Mouse (Mus musculus): ENCODE measurements around the gene Bbs7. TPM values are rescaled to one million over a fixed set of nuclear protein-coding genes. Genes with fewer than 3 reads are reported as not detected.
A peak's percentile ranks its signal among the peaks of the same experiment; 100 is the strongest.
"Not testable (repeated sequence)": the region's sequence is repeated elsewhere in the genome, so short reads cannot be mapped to it uniquely, and the experiment has no call there.

Bbs7 gene
- polyA plus RNA-seq, 1 experiment from 2014 or later: 9.7 TPM

- peaks cover 2 to 4% of the 10 kb centered on the region in 2 experiments; a peak in 1 of 4 replicates for H3K4me1 ChIP-seq (ENCODE audit: control insufficient read depth in 2 of 2, insufficient read depth in 2 of 2, low read length in 2 of 2)
- no peaks in the 10 kb centered on the region for H3K27me3 ChIP-seq (ENCODE audit: control insufficient read depth, insufficient read depth, low read length)
- H3K36me3 ChIP-seq (ENCODE audit: control insufficient read depth, insufficient read depth, low read length): no peaks in the 10 kb centered on the region
- H3K9ac ChIP-seq (ENCODE audit: low read length): no peak overlapping the region
- 66% methylated on average over 2 of the region's 2 CpGs for WGBS
- H3K9me3 ChIP-seq (ENCODE audit: control insufficient read depth, low read length): no peaks in the 10 kb centered on the region
- H3K27ac ChIP-seq (replicated peaks in 1 of 2; ENCODE audit: control insufficient read depth in 1 of 2, insufficient read depth in 1 of 2, low read depth in 2 of 2, low read length in 2 of 2): no peak overlapping the region
- H3K4me2 ChIP-seq (ENCODE audit: low read length): no peak overlapping the region
- no peak overlapping the region for H3K4me3 ChIP-seq (ENCODE audit: control insufficient read depth in 1 of 2, insufficient read depth in 1 of 2, low read depth in 1 of 2, low read length in 2 of 2)
- no peak for ATAC-seq (ENCODE audit: insufficient number of reproducible peaks, insufficient read depth, low FRiP score, low read depth)
These were observed 13.5 kb upstream of the Bbs7 start for GRCm38 (mm10) chr3:36626803-36627202.

GRCm38 (mm10) chr3:36618181-36618580 lies 4.9 kb upstream of the Bbs7 start:
- Histone ChIP-seq H3K27me3 (ENCODE audit: control insufficient read depth, insufficient read depth, low read length) (no peaks in the 10 kb centered on the region), H3K27ac (replicated peaks in 1 of 2; ENCODE audit: control insufficient read depth in 1 of 2, insufficient read depth in 1 of 2, low read depth in 2 of 2, low read length in 2 of 2) (no peak overlapping the region), H3K9me3 (ENCODE audit: control insufficient read depth, low read length) (no peaks in the 10 kb centered on the region), H3K4me2 (ENCODE audit: low read length) (no peak overlapping the region), H3K9ac (ENCODE audit: low read length) (no peak overlapping the region), H3K4me1 (ENCODE audit: control insufficient read depth in 2 of 2, insufficient read depth in 2 of 2, low read length in 2 of 2) (no peaks in the 10 kb centered on the region), H3K36me3 (ENCODE audit: control insufficient read depth, insufficient read depth, low read length) (0 out of 2 replicates have a peak, but pooled peaks cover 2% of the 10 kb centered on the region), H3K4me3 (ENCODE audit: control insufficient read depth in 1 of 2, insufficient read depth in 1 of 2, low read depth in 1 of 2, low read length in 2 of 2) (no peak overlapping the region)
- WGBS: 70% methylated on average over 7 of the region's 7 CpGs
- no peak for ATAC-seq (ENCODE audit: insufficient number of reproducible peaks, insufficient read depth, low FRiP score, low read depth)

GRCm38 (mm10) chr3:36613908-36614255 lies 605 bp upstream of the Bbs7 start:
- Histone ChIP-seq H3K36me3 (ENCODE audit: control insufficient read depth, insufficient read depth, low read length) (0 out of 2 replicates have a peak, but pooled peaks cover 4% of the 10 kb centered on the region), H3K4me2 (ENCODE audit: low read length) (peak overlapping the region; percentile 79), H3K9ac (ENCODE audit: low read length) (no peak overlapping the region; the same call in 1 of the 2 replicates), H3K27me3 (ENCODE audit: control insufficient read depth, insufficient read depth, low read length) (no peaks in the 10 kb centered on the region), H3K4me1 (ENCODE audit: control insufficient read depth in 2 of 2, insufficient read depth in 2 of 2, low read length in 2 of 2) (no peaks in the 10 kb centered on the region), H3K4me3 (ENCODE audit: control insufficient read depth in 1 of 2, insufficient read depth in 1 of 2, low read depth in 1 of 2, low read length in 2 of 2) (no peak overlapping the region; a peak in 1 of 4 replicates), H3K27ac (replicated peaks in 1 of 2; ENCODE audit: control insufficient read depth in 1 of 2, insufficient read depth in 1 of 2, low read depth in 2 of 2, low read length in 2 of 2) (no peak overlapping the region), H3K9me3 (ENCODE audit: control insufficient read depth, low read length) (no peaks in the 10 kb centered on the region)
- 61% methylated on average over 5 of the region's 5 CpGs for WGBS
- no peak for ATAC-seq (ENCODE audit: insufficient number of reproducible peaks, insufficient read depth, low FRiP score, low read depth)

GRCm38 (mm10) chr3:36612687-36613086 lies 590 bp downstream of the Bbs7 start:
- peak overlapping the region; percentile 82 for H3K9ac ChIP-seq (ENCODE audit: low read length)
- H3K4me2 ChIP-seq (ENCODE audit: low read length): peak overlapping the region; percentile 79
- no peaks in the 10 kb centered on the region for H3K27me3 ChIP-seq (ENCODE audit: control insufficient read depth, insufficient read depth, low read length)
- ATAC-seq (ENCODE audit: insufficient number of reproducible peaks, insufficient read depth, low FRiP score, low read depth): no peak
- H3K9me3 ChIP-seq (ENCODE audit: control insufficient read depth, low read length): no peaks in the 10 kb centered on the region
- 6% methylated on average over 6 of the region's 6 CpGs for WGBS
- no peaks in the 10 kb centered on the region for H3K4me1 ChIP-seq (ENCODE audit: control insufficient read depth in 2 of 2, insufficient read depth in 2 of 2, low read length in 2 of 2)
- peak overlapping the region; percentile 69 to 82 for H3K4me3 ChIP-seq (ENCODE audit: control insufficient read depth in 1 of 2, insufficient read depth in 1 of 2, low read depth in 1 of 2, low read length in 2 of 2)
- H3K36me3 ChIP-seq (ENCODE audit: control insufficient read depth, insufficient read depth, low read length): 0 out of 2 replicates have a peak, but pooled peaks cover 4% of the 10 kb centered on the region
- 0 out of 4 replicates have a peak overlapping the region, but pooled peaks have one; percentile 4 to 20 for H3K27ac ChIP-seq (replicated peaks in 1 of 2; ENCODE audit: control insufficient read depth in 1 of 2, insufficient read depth in 1 of 2, low read depth in 2 of 2, low read length in 2 of 2)

GRCm38 (mm10) chr3:36605894-36606783 lies 7.1 kb downstream of the Bbs7 start:
- H3K36me3 ChIP-seq (ENCODE audit: control insufficient read depth, insufficient read depth, low read length): 0 out of 2 replicates have a peak, but pooled peaks cover 4% of the 10 kb centered on the region
- H3K4me2 ChIP-seq (ENCODE audit: low read length): no peak overlapping the region
- no peak overlapping the region for H3K27ac ChIP-seq (replicated peaks in 1 of 2; ENCODE audit: control insufficient read depth in 1 of 2, insufficient read depth in 1 of 2, low read depth in 2 of 2, low read length in 2 of 2)
- H3K4me3 ChIP-seq (ENCODE audit: control insufficient read depth in 1 of 2, insufficient read depth in 1 of 2, low read depth in 1 of 2, low read length in 2 of 2): no peak overlapping the region
- ATAC-seq (ENCODE audit: insufficient number of reproducible peaks, insufficient read depth, low FRiP score, low read depth): no peak
- no peak overlapping the region for H3K9ac ChIP-seq (ENCODE audit: low read length)
- 43% methylated on average over 7 of the region's 7 CpGs for WGBS
- no peaks in the 10 kb centered on the region for H3K4me1 ChIP-seq (ENCODE audit: control insufficient read depth in 2 of 2, insufficient read depth in 2 of 2, low read length in 2 of 2)
- H3K9me3 ChIP-seq (ENCODE audit: control insufficient read depth, low read length): no peaks in the 10 kb centered on the region
- no peaks in the 10 kb centered on the region for H3K27me3 ChIP-seq (ENCODE audit: control insufficient read depth, insufficient read depth, low read length)

GRCm38 (mm10) chr3:36599773-36600172 lies 13.5 kb downstream of the Bbs7 start:
- not testable (repeated sequence) for H3K36me3 ChIP-seq (ENCODE audit: control insufficient read depth, insufficient read depth, low read length); H3K9me3 ChIP-seq (ENCODE audit: control insufficient read depth, low read length); ATAC-seq (ENCODE audit: insufficient number of reproducible peaks, insufficient read depth, low FRiP score, low read depth); H3K4me2 ChIP-seq (ENCODE audit: low read length); H3K4me3 ChIP-seq (ENCODE audit: control insufficient read depth in 1 of 2, insufficient read depth in 1 of 2, low read depth in 1 of 2, low read length in 2 of 2); H3K27me3 ChIP-seq (ENCODE audit: control insufficient read depth, insufficient read depth, low read length); H3K27ac ChIP-seq (replicated peaks in 1 of 2; ENCODE audit: control insufficient read depth in 1 of 2, insufficient read depth in 1 of 2, low read depth in 2 of 2, low read length in 2 of 2); H3K9ac ChIP-seq (ENCODE audit: low read length); H3K4me1 ChIP-seq (ENCODE audit: control insufficient read depth in 2 of 2, insufficient read depth in 2 of 2, low read length in 2 of 2)
- 86% methylated on average over 9 of the region's 9 CpGs for WGBS

GRCm38 (mm10) chr3:36598811-36599210 lies 14.5 kb downstream of the Bbs7 start:
- H3K4me3 ChIP-seq (ENCODE audit: control insufficient read depth in 1 of 2, insufficient read depth in 1 of 2, low read depth in 1 of 2, low read length in 2 of 2): no peak overlapping the region
- H3K27ac ChIP-seq (replicated peaks in 1 of 2; ENCODE audit: control insufficient read depth in 1 of 2, insufficient read depth in 1 of 2, low read depth in 2 of 2, low read length in 2 of 2): no peak overlapping the region
- 0 out of 2 replicates have a peak, but pooled peaks cover under 1% of the 10 kb centered on the region for H3K36me3 ChIP-seq (ENCODE audit: control insufficient read depth, insufficient read depth, low read length)
- H3K9ac ChIP-seq (ENCODE audit: low read length): no peak overlapping the region
- H3K4me2 ChIP-seq (ENCODE audit: low read length): no peak overlapping the region
- 75% methylated on average over 3 of the region's 3 CpGs for WGBS
- ATAC-seq (ENCODE audit: insufficient number of reproducible peaks, insufficient read depth, low FRiP score, low read depth): no peak
- no peaks in the 10 kb centered on the region for H3K27me3 ChIP-seq (ENCODE audit: control insufficient read depth, insufficient read depth, low read length)
- no peaks in the 10 kb centered on the region for H3K9me3 ChIP-seq (ENCODE audit: control insufficient read depth, low read length)
- H3K4me1 ChIP-seq (ENCODE audit: control insufficient read depth in 2 of 2, insufficient read depth in 2 of 2, low read length in 2 of 2): no peaks in the 10 kb centered on the region
